ENCODE assay signal across 8 mouse cellular contexts in the genomic region with DNA sequence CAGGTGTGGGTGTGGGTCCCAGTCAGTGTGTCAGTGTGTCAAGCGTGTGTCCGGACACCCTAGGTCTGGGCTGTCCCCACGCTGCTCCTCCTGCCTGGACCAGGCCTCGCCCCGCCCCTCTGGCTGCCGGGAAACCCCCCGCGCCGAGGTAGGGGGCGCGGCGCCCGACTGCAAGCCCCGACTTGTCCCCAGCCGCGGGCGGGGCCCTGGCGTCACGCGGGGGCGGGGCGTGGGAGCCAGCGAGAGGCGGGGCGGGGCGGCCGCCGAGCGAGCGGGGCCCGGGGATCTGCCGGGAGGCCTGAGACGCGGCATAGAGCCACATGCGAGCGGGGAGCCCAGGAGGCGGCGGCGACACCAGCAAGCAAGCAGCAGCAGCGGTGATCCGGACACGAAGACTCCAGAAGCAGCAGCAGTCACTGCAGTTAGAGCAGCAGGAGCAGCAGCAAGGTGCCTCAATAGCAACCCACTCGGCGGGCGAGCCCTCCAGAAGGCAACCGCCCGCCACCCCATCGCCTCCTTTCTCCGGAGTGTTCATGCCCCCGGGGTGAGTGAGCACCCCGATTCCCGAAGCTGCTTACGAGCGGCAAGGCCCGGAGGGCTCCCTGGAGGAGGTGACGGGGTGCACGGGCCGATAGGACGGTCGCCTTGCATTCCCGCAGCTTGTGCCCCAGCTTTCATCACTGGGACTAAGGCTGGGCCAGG. TPM values are rescaled to one million over a fixed set of nuclear protein-coding genes. Genes with fewer than 3 reads are reported as not detected.
A peak's percentile ranks its signal among the peaks of the same experiment; 100 is the strongest.
DNase-seq lines count a peak whose midpoint lies in the region; ATAC-seq lines count a peak whose summit lies in the region.

No protein-coding gene starts in this region.

- peak overlapping the region; percentile 83 for H3K4me3 ChIP-seq in embryonic facial prominence, embryonic 10.5 days
- H3K4me3 ChIP-seq in limb, embryonic 15.5 days, result peak overlapping the region; percentile 65
- H3K4me3 ChIP-seq in midbrain, embryonic 16.5 days (ENCODE audit: low read depth, low read length), result peak overlapping the region; percentile 78

- no peaks in the 10 kb centered on the region for H3K36me3 ChIP-seq in embryonic facial prominence, embryonic 10.5 days (replicated peaks)
- H3K36me3 ChIP-seq in limb, embryonic 15.5 days, result no peaks in the 10 kb centered on the region
- H3K36me3 ChIP-seq in midbrain, embryonic 16.5 days (ENCODE audit: control insufficient read depth, insufficient read depth, low read length), result no peaks in the 10 kb centered on the region

- peak; percentile 93 for DNase-seq in 3134 (ENCODE audit: extremely low read depth, insufficient read length, low spot score)
- peak; percentile 93 for DNase-seq in adrenal gland, postnatal 14 days
- peak; percentile 89 for DNase-seq in embryonic facial prominence, embryonic 10.5 days (ENCODE audit: low spot score)
- peak; percentile 99 for DNase-seq in heart, adult 11 months
- DNase-seq in kidney, adult 11 months, result peak; percentile 83
- DNase-seq in spleen, postnatal 14 days (ENCODE audit: low spot score in 2 of 2), result peak; percentile 85 to 87

- peak overlapping the region; percentile 42 for H3K9ac ChIP-seq in limb, embryonic 15.5 days
- H3K9ac ChIP-seq in midbrain, embryonic 16.5 days (ENCODE audit: low read depth, low read length), result peak overlapping the region; percentile 81

- peak overlapping the region; percentile 98 for H3K4me2 ChIP-seq in limb, embryonic 15.5 days
- H3K4me2 ChIP-seq in midbrain, embryonic 16.5 days (ENCODE audit: low read length), result peak overlapping the region; percentile 97

- no peaks in the 10 kb centered on the region for H3K9me3 ChIP-seq in embryonic facial prominence, embryonic 10.5 days
- H3K9me3 ChIP-seq in limb, embryonic 15.5 days, result no peaks in the 10 kb centered on the region
- H3K9me3 ChIP-seq in midbrain, embryonic 16.5 days (replicated peaks; ENCODE audit: control insufficient read depth, low read length, poor library complexity, severe bottlenecking), result no peaks in the 10 kb centered on the region

- H3K4me1 ChIP-seq in embryonic facial prominence, embryonic 10.5 days, result peaks cover 64% of the 10 kb centered on the region
- H3K4me1 ChIP-seq in limb, embryonic 15.5 days, result peaks cover 58% of the 10 kb centered on the region
- peaks cover 38% of the 10 kb centered on the region for H3K4me1 ChIP-seq in midbrain, embryonic 16.5 days (ENCODE audit: control insufficient read depth, insufficient read depth, low read length)

- peak overlapping the region; percentile 97 for H3K27ac ChIP-seq in embryonic facial prominence, embryonic 10.5 days (replicated peaks)
- H3K27ac ChIP-seq in limb, embryonic 15.5 days, result peak overlapping the region; percentile 72
- peak overlapping the region; percentile 75 for H3K27ac ChIP-seq in midbrain, embryonic 16.5 days (ENCODE audit: low read length)

- peak; percentile 36; the same call in 1 of the 2 replicates for ATAC-seq in limb, embryonic 15.5 days (ENCODE audit: insufficient number of reproducible peaks, low FRiP score, low TSS enrichment, low read depth)
- peak; percentile 22; the same call in 1 of the 2 replicates for ATAC-seq in midbrain, embryonic 16.5 days

- H3K27me3 ChIP-seq in embryonic facial prominence, embryonic 10.5 days (replicated peaks; ENCODE audit: low read depth, poor library complexity, severe bottlenecking), result peaks cover 23% of the 10 kb centered on the region
- peaks cover 17% of the 10 kb centered on the region for H3K27me3 ChIP-seq in limb, embryonic 15.5 days
- H3K27me3 ChIP-seq in midbrain, embryonic 16.5 days (ENCODE audit: control insufficient read depth, insufficient read depth, low read depth, low read length), result no peaks in the 10 kb centered on the region

- WGBS in embryonic facial prominence, embryonic 10.5 days, result under 1% methylated on average over 61 of the region's 61 CpGs
- 1% methylated on average over 58 of the region's 61 CpGs for WGBS in limb, embryonic 15.5 days
- under 1% methylated on average over 43 of the region's 61 CpGs for WGBS in midbrain, embryonic 16.5 days

RNA-seq across cellular contexts. Expression of gene Bbc3, which starts 1.3 kb away (rescaled TPM):
- total RNA-seq in adrenal gland, postnatal 14 days (2021), result 5.8 and 11.6 TPM in 2 replicates
- polyA plus RNA-seq in embryonic facial prominence, embryonic 10.5 days (2016; fragmentation: Nextera tagmentation; extraction: Ambion mirVana), result 12.9 and 13.4 TPM in 2 replicates
- polyA plus RNA-seq in limb, embryonic 15.5 days (2015; fragmentation: Nextera tagmentation; extraction: Ambion mirVana), result 6.4 and 7.0 TPM in 2 replicates
- 30.0 and 31.3 TPM in 2 replicates for polyA plus RNA-seq in midbrain, embryonic 16.5 days (2015; fragmentation: Nextera tagmentation; extraction: Ambion mirVana)

RNA-seq across cellular contexts. Expression of gene Ccdc9, which starts 22.9 kb away (rescaled TPM):
- total RNA-seq in adrenal gland, postnatal 14 days (2021), result 68.1 and 75.4 TPM in 2 replicates
- polyA plus RNA-seq in embryonic facial prominence, embryonic 10.5 days (2016; fragmentation: Nextera tagmentation; extraction: Ambion mirVana), result 27.1 and 27.5 TPM in 2 replicates
- polyA plus RNA-seq in limb, embryonic 15.5 days (2015; fragmentation: Nextera tagmentation; extraction: Ambion mirVana), result 26.6 and 27.0 TPM in 2 replicates
- polyA plus RNA-seq in midbrain, embryonic 16.5 days (2015; fragmentation: Nextera tagmentation; extraction: Ambion mirVana), result 22.1 and 25.4 TPM in 2 replicates

RNA-seq across cellular contexts. Expression of gene Inafm1, which starts 36.1 kb away (rescaled TPM):
- 16.6 and 21.1 TPM in 2 replicates for total RNA-seq in adrenal gland, postnatal 14 days (2021)
- 5.9 and 9.1 TPM in 2 replicates for polyA plus RNA-seq in embryonic facial prominence, embryonic 10.5 days (2016; fragmentation: Nextera tagmentation; extraction: Ambion mirVana)
- 23.9 and 28.1 TPM in 2 replicates for polyA plus RNA-seq in limb, embryonic 15.5 days (2015; fragmentation: Nextera tagmentation; extraction: Ambion mirVana)
- 44.5 and 49.3 TPM in 2 replicates for polyA plus RNA-seq in midbrain, embryonic 16.5 days (2015; fragmentation: Nextera tagmentation; extraction: Ambion mirVana)

RNA-seq across cellular contexts. Expression of gene C5ar1, which starts 50.1 kb away (rescaled TPM):
- 3.3 and 5.5 TPM in 2 replicates for total RNA-seq in adrenal gland, postnatal 14 days (2021)
- polyA plus RNA-seq in embryonic facial prominence, embryonic 10.5 days (2016; fragmentation: Nextera tagmentation; extraction: Ambion mirVana), result 0.54 and 0.64 TPM in 2 replicates
- polyA plus RNA-seq in limb, embryonic 15.5 days (2015; fragmentation: Nextera tagmentation; extraction: Ambion mirVana), result 5.3 and 5.4 TPM in 2 replicates
- 1.2 and 1.5 TPM in 2 replicates for polyA plus RNA-seq in midbrain, embryonic 16.5 days (2015; fragmentation: Nextera tagmentation; extraction: Ambion mirVana)

Comparison
In these comparisons a context has a peak if more than half of its experiments do, and no peak if none do; other contexts are left out.
1. Peak in every context shown above with its lines: DNase-seq, ATAC-seq, H3K4me3 ChIP-seq and H3K27ac ChIP-seq.